Mouse (Mus musculus) midbrain, embryonic 12.5 days (tissue): ENCODE measurements around the gene Arhgef15. TPM values are rescaled to one million over a fixed set of nuclear protein-coding genes. Genes with fewer than 3 reads are reported as not detected.
A peak's percentile ranks its signal among the peaks of the same experiment; 100 is the strongest.
"Not testable (repeated sequence)": the region's sequence is repeated elsewhere in the genome, so short reads cannot be mapped to it uniquely, and the experiment has no call there.

Experiments
- ATAC-seq: fragments of 200-750 bp; cut with Nextera tagmentation; 2 replicates; pipeline ENCODE4 v1.8.0; 2017; ENCODE audit warnings: low read depth, moderate TSS enrichment, moderate library complexity; ENCODE audit not compliant: low FRiP score
- H3K27ac ChIP-seq: fragments of 300-500 bp; sonication (generic); replicated peaks from 2 replicates; pipeline ENCODE4 v1.5.1; 2016; ENCODE audit warnings: mild to moderate bottlenecking
- H3K27me3 ChIP-seq: fragments of 300-500 bp; sonication (generic); 2 replicates; pipeline ENCODE4 v1.6.1; 2016; ENCODE audit warnings: mild to moderate bottlenecking
- H3K36me3 ChIP-seq: fragments of 300-500 bp; sonication (generic); 2 replicates; pipeline ENCODE4 v1.6.1; 2016
- H3K4me1 ChIP-seq: fragments of 300-500 bp; sonication (generic); 2 replicates; pipeline ENCODE4 v1.6.1; 2016
- H3K4me2 ChIP-seq: fragments of 300-500 bp; sonication (generic); replicated peaks from 2 replicates; pipeline ENCODE4 v1.6.1; 2016; ENCODE audit warnings: mild to moderate bottlenecking, moderate library complexity
- H3K4me3 ChIP-seq: fragments of 300-500 bp; sonication (generic); 2 replicates; pipeline ENCODE4 v1.5.1; 2016; ENCODE audit warnings: mild to moderate bottlenecking
- H3K9ac ChIP-seq: fragments of 300-500 bp; sonication (generic); replicated peaks from 2 replicates; pipeline ENCODE4 v1.6.1; 2016; ENCODE audit warnings: mild to moderate bottlenecking, moderate library complexity
- H3K9me3 ChIP-seq: fragments of 300-500 bp; sonication (generic); 2 replicates; pipeline ENCODE4 v1.6.1; 2016; ENCODE audit warnings: mild to moderate bottlenecking
- WGBS: fragments of 180-500 bp; shearing (Covaris S2); methylation state at CpG from one replicate; pipeline ENCODE4 v1.1.7; 2016; 5-methylcytosine and 5-hydroxymethylcytosine counted together
- polyA plus RNA-seq: library from polyadenylated mRNA; unstranded; fragments of >200 nt; fragmentation: Nextera tagmentation; extraction: Ambion mirVana; gene quantifications from 2 replicates; pipeline ENCODE4 v1.2.1, GENCODE M21; 2016

The Arhgef15 gene
- polyA plus RNA-seq, 1 experiment from 2014 or later = 6.7 TPM

GRCm38 (mm10) chr11:68940516-68940915 lies 16.8 kb downstream of the Arhgef15 start:
- no peaks in the 10 kb centered on the region for H3K36me3 ChIP-seq
- peak overlapping the region; percentile 59 for H3K4me2 ChIP-seq
- WGBS = 56% methylated on average over 4 of the region's 4 CpGs
- no peak overlapping the region for H3K27ac ChIP-seq
- H3K27me3 ChIP-seq = no peaks in the 10 kb centered on the region
- no peaks in the 10 kb centered on the region for H3K9me3 ChIP-seq
- peak overlapping the region; percentile 50 for H3K4me3 ChIP-seq
- H3K4me1 ChIP-seq = peaks cover 5% of the 10 kb centered on the region
- H3K9ac ChIP-seq = peak overlapping the region; percentile 67
- no peak for ATAC-seq

DNA sequence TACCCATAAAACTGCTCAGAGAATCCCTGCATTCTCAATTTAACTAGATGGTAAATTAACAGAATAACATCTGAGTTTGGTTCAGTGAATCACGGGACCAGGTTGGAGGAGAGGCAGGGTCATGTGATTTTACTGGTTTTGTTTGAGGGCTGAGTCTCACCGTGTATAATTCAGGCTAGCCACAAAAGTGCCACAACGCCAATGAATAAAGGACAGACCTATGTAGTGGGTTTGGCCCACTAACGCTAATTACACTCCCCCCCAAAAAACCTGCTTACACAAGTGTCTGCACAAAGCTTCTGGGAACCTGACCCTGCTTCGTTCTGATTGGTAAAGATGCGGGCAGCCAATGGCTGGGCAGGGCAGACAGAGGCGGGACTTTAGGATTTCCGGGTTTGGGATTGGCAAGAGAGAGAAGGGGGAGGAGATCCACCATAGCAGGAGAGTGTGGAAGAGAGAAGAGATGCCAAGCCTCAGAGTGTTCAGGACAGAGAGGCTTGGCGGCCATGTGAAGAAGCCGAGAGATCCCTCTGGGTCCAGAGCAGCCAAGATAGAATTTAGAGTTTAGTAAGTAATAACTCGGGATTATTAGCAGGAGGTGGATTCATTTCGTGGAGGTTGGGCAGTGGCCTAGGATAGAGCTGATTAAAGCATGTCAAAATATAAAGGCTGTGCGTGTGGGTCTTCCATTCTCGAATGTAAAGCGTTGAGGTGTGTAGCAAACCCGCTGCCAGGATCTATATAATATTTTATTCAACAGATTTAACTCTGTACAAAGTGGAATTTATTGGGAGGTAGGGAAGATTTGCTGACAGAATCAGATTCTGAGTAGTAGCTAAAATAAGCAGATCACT lies 17.6 kb downstream of the Arhgef15 start:
- H3K27me3 ChIP-seq = no peaks in the 10 kb centered on the region
- H3K9me3 ChIP-seq = no peaks in the 10 kb centered on the region
- H3K36me3 ChIP-seq = no peaks in the 10 kb centered on the region
- ATAC-seq = peak; percentile 99
- 4% methylated on average over 16 of the region's 16 CpGs for WGBS
- H3K27ac ChIP-seq = peak overlapping the region; percentile 63
- peaks cover 5% of the 10 kb centered on the region for H3K4me1 ChIP-seq
- H3K4me3 ChIP-seq = peak overlapping the region; percentile 50
- peak overlapping the region; percentile 59 for H3K4me2 ChIP-seq
- H3K9ac ChIP-seq = peak overlapping the region; percentile 67

GRCm38 (mm10) chr11:68936951-68937350 lies 20.3 kb downstream of the Arhgef15 start:
- ATAC-seq, H3K27ac ChIP-seq, H3K9ac ChIP-seq, H3K27me3 ChIP-seq, H3K36me3 ChIP-seq, H3K4me2 ChIP-seq, H3K9me3 ChIP-seq, H3K4me1 ChIP-seq, H3K4me3 ChIP-seq: not testable (repeated sequence)
- 86% methylated on average over 4 of the region's 4 CpGs for WGBS

- H3K36me3 ChIP-seq = no peaks in the 10 kb centered on the region
- H3K4me2 ChIP-seq = no peak overlapping the region
- no peaks in the 10 kb centered on the region for H3K27me3 ChIP-seq
- no peaks in the 10 kb centered on the region for H3K4me1 ChIP-seq
- H3K9ac ChIP-seq = no peak overlapping the region
- H3K27ac ChIP-seq = no peak overlapping the region
- ATAC-seq = no peak
- H3K9me3 ChIP-seq = no peaks in the 10 kb centered on the region
- H3K4me3 ChIP-seq = no peak overlapping the region
- 79% methylated on average over 5 of the region's 5 CpGs for WGBS
These were observed 23.3 kb downstream of the Arhgef15 start for GRCm38 (mm10) chr11:68933885-68934507.

GRCm38 (mm10) chr11:68929947-68930346 lies 27.3 kb downstream of the Arhgef15 start:
- H3K4me3 ChIP-seq = no peak overlapping the region
- no peaks in the 10 kb centered on the region for H3K9me3 ChIP-seq
- H3K4me1 ChIP-seq = no peaks in the 10 kb centered on the region
- H3K27me3 ChIP-seq = no peaks in the 10 kb centered on the region
- 87% methylated on average over 6 of the region's 6 CpGs for WGBS
- H3K36me3 ChIP-seq = no peaks in the 10 kb centered on the region
- no peak overlapping the region for H3K4me2 ChIP-seq
- ATAC-seq = no peak
- H3K27ac ChIP-seq = no peak overlapping the region
- no peak overlapping the region for H3K9ac ChIP-seq

DNA sequence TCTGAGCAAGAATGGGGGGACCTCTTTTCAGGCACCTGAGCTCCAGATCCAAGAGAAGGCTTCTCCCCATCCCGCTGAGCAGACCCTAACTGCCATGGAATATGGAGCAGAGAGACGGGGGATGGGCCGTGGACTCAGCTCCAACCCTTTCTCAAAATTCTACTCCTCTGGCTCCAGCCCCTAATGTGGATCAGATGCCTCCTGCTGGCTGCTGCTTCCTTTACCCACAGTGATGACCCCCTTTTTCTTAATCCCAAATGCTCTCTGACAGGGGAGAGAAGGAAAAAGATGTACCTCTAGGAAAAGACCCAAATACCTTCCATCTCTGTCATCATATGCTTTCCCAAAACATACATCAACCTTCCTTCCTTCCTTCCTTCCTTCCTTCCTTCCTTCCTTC lies 30.3 kb downstream of the Arhgef15 start, which contains the start of gene Odf4:
TSS of gene Odf4 (minus strand) at position 101 of the 400 bp plus-strand sequence.
- Histone ChIP-seq H3K27me3 (no peaks in the 10 kb centered on the region), H3K36me3 (no peaks in the 10 kb centered on the region), H3K27ac (no peak within 1 kb of the TSS), H3K4me1 (no peaks in the 10 kb centered on the region), H3K4me2 (no peak within 1 kb of the TSS), H3K9ac (no peak within 1 kb of the TSS), H3K4me3 (no peak within 1 kb of the TSS), H3K9me3 (no peaks in the 10 kb centered on the region)
- no peak for ATAC-seq
- 69% methylated on average over 3 of the region's 3 CpGs for WGBS

DNA sequence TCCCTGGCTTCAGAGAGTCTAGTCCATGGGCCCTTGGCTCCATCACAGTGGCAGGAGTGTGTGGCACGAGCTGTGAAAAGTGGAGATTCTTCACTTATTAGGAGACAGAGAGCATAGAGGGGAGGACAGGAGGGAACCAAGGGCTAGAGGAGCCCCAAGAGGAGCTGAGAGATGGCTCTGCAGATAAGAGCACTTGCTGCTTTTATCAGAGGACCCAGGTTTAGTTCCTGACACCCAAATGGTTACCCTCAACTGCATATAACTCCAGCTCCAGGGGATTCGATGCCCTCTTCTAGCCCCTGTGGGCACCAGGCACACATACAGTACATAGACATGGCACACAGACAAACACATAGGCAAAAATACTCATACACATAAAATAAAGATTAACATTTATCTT lies 32.5 kb downstream of the Arhgef15 start:
- H3K4me3 ChIP-seq = no peak overlapping the region
- H3K4me2 ChIP-seq = no peak overlapping the region
- WGBS = 75% methylated on average over 2 of the region's 2 CpGs
- no peaks in the 10 kb centered on the region for H3K4me1 ChIP-seq
- no peaks in the 10 kb centered on the region for H3K27me3 ChIP-seq
- no peak overlapping the region for H3K9ac ChIP-seq
- H3K9me3 ChIP-seq = no peaks in the 10 kb centered on the region
- no peak for ATAC-seq
- H3K36me3 ChIP-seq = no peaks in the 10 kb centered on the region
- no peak overlapping the region for H3K27ac ChIP-seq

- Histone ChIP-seq H3K4me2 (no peak overlapping the region), H3K27ac (no peak overlapping the region), H3K4me3 (no peak overlapping the region), H3K36me3 (no peaks in the 10 kb centered on the region), H3K9me3 (no peaks in the 10 kb centered on the region), H3K27me3 (no peaks in the 10 kb centered on the region), H3K9ac (no peak overlapping the region), H3K4me1 (no peaks in the 10 kb centered on the region)
- WGBS = 64% methylated on average over 3 of the region's 3 CpGs
- no peak for ATAC-seq
These were observed 34.1 kb downstream of the Arhgef15 start for GRCm38 (mm10) chr11:68923191-68923590.

GRCm38 (mm10) chr11:68914566-68914965 lies 42.7 kb downstream of the Arhgef15 start:
- no peak for ATAC-seq
- no peak overlapping the region for H3K27ac ChIP-seq
- no peaks in the 10 kb centered on the region for H3K9me3 ChIP-seq
- H3K36me3 ChIP-seq = no peaks in the 10 kb centered on the region
- no peaks in the 10 kb centered on the region for H3K27me3 ChIP-seq
- no peak overlapping the region for H3K4me3 ChIP-seq
- H3K4me2 ChIP-seq = no peak overlapping the region
- H3K4me1 ChIP-seq = no peaks in the 10 kb centered on the region
- no peak overlapping the region for H3K9ac ChIP-seq
- 87% methylated on average over 4 of the region's 4 CpGs for WGBS

DNA sequence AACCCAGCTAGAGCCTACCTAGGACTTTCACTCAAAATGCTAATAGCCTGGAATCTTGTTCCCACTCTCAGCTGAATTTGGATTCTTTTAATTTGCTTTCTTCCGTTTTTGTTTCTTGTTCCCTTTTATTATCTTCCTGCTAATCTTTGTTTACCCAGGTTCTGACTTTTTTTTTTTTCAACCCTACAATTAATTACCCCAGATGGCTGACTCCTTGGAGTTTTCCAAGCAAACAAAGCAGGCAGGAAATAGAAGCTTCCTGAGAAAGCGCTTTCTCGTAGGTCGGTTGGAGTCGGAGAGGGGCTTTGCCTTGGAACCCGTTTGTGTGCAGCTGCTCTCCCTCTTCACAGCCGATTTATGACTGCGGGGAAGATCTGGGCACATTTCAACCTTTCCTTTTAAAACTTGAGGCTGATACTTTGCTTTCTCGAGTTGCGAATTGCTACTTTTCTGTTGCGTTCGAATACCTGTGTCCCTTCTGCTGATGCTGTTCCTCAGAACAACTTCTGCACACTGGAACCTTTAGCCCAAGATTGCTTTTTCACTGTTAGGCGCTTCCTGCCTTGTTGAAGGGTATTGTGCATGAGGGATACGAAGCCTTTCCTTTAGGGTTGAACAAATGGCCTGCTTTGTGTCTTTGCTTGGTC lies 45.6 kb downstream of the Arhgef15 start:
- Histone ChIP-seq H3K4me1 (no peaks in the 10 kb centered on the region), H3K9ac (no peak overlapping the region), H3K36me3 (peaks cover 9% of the 10 kb centered on the region), H3K9me3 (no peaks in the 10 kb centered on the region), H3K4me2 (no peak overlapping the region), H3K27ac (no peak overlapping the region), H3K27me3 (no peaks in the 10 kb centered on the region), H3K4me3 (no peak overlapping the region)
- no peak for ATAC-seq
- 66% methylated on average over 14 of the region's 14 CpGs for WGBS

- no peaks in the 10 kb centered on the region for H3K4me1 ChIP-seq
- ATAC-seq = no peak
- H3K27me3 ChIP-seq = no peaks in the 10 kb centered on the region
- peaks cover 36% of the 10 kb centered on the region for H3K36me3 ChIP-seq
- 50% methylated on average over 7 of the region's 7 CpGs for WGBS
- no peak overlapping the region for H3K9ac ChIP-seq
- H3K27ac ChIP-seq = no peak overlapping the region
- no peak overlapping the region for H3K4me2 ChIP-seq
- H3K9me3 ChIP-seq = no peaks in the 10 kb centered on the region
- H3K4me3 ChIP-seq = no peak overlapping the region
These were observed 48.3 kb downstream of the Arhgef15 start for GRCm38 (mm10) chr11:68908846-68909503.

- Histone ChIP-seq H3K27me3 (no peaks in the 10 kb centered on the region), H3K4me3 (no peak overlapping the region), H3K4me1 (peaks cover 9% of the 10 kb centered on the region), H3K36me3 (peaks cover 49% of the 10 kb centered on the region), H3K9ac (no peak overlapping the region), H3K27ac (no peak overlapping the region), H3K9me3 (no peaks in the 10 kb centered on the region), H3K4me2 (no peak overlapping the region)
- whole genome bisulfite sequencing = 83% methylated on average over 3 of the region's 3 CpGs
- no peak for ATAC-seq
These were observed 50.0 kb downstream of the Arhgef15 start for GRCm38 (mm10) chr11:68907251-68907650.
